Mouse (Mus musculus) neural tube, embryonic 14.5 days (tissue): Measurements from ENCODE around the gene Dennd1a. TPM values are rescaled to one million over a fixed set of nuclear protein-coding genes. Genes with fewer than 3 reads are reported as not detected.

Experiments
- ATAC-seq: fragments of 200-750 bp; cut with Nextera tagmentation; 2 replicates; pipeline ENCODE4 v1.8.0; 2017; ENCODE audit warnings: low read depth, mild to moderate bottlenecking, moderate TSS enrichment, moderate library complexity
- H3K27ac ChIP-seq: fragments of 300-500 bp; sonication (generic); 2 replicates; pipeline ENCODE4 v1.5.1; 2014; ENCODE audit warnings: low read depth, mild to moderate bottlenecking, control low read depth, low read length, moderate library complexity, mixed read lengths
- H3K27me3 ChIP-seq: fragments of 300-500 bp; sonication (generic); 2 replicates; pipeline ENCODE4 v1.6.1; 2014; ENCODE audit warnings: low read length; ENCODE audit not compliant: control insufficient read depth, insufficient read depth
- H3K36me3 ChIP-seq: fragments of 300-500 bp; sonication (generic); 2 replicates; pipeline ENCODE4 v1.6.1; 2014; ENCODE audit warnings: low read length, mixed read lengths; ENCODE audit not compliant: control insufficient read depth, insufficient read depth
- H3K4me1 ChIP-seq: fragments of 300-500 bp; sonication (generic); 2 replicates; pipeline ENCODE4 v1.6.1; 2014; ENCODE audit warnings: low read length; ENCODE audit not compliant: control insufficient read depth, insufficient read depth
- H3K4me2 ChIP-seq: fragments of 300-500 bp; sonication (generic); 2 replicates; pipeline ENCODE4 v1.6.1; 2014; ENCODE audit warnings: mild to moderate bottlenecking, low read depth, low read length, control low read depth
- H3K4me3 ChIP-seq: fragments of 300-500 bp; sonication (generic); 2 replicates; pipeline ENCODE4 v1.5.1; 2014; ENCODE audit warnings: low read depth, low read length, control low read depth, mixed read lengths
- H3K9ac ChIP-seq: fragments of 300-500 bp; sonication (generic); replicated peaks from 2 replicates; pipeline ENCODE4 v1.6.1; 2014; ENCODE audit warnings: low read depth, mild to moderate bottlenecking, control low read depth, low read length, mixed read lengths
- H3K9me3 ChIP-seq: fragments of 300-500 bp; sonication (generic); 2 replicates; pipeline ENCODE4 v1.6.1; 2016; ENCODE audit warnings: low read length; ENCODE audit not compliant: control insufficient read depth
- WGBS: fragments of 180-500 bp; shearing (Covaris S2); extraction: QIAGEN DNeasy Blood & Tissue Kit; methylation state at CpG from one replicate; pipeline ENCODE4 v1.1.7; 2014; 5-methylcytosine and 5-hydroxymethylcytosine counted together
- microRNA-seq: library from miRNA; unstranded; fragments of <30 nt; microRNA quantifications from one replicate; pipeline ENCODE4, GENCODE M21; 2016
- polyA plus RNA-seq: library from polyadenylated mRNA; unstranded; fragments of >200 nt; fragmentation: Nextera tagmentation; extraction: Ambion mirVana; gene quantifications from 2 replicates; pipeline ENCODE4 v1.2.1, GENCODE M21; 2014

Dennd1a gene
- polyA plus RNA-seq, 1 experiment from 2014 or later = 17.8 TPM

DNA sequence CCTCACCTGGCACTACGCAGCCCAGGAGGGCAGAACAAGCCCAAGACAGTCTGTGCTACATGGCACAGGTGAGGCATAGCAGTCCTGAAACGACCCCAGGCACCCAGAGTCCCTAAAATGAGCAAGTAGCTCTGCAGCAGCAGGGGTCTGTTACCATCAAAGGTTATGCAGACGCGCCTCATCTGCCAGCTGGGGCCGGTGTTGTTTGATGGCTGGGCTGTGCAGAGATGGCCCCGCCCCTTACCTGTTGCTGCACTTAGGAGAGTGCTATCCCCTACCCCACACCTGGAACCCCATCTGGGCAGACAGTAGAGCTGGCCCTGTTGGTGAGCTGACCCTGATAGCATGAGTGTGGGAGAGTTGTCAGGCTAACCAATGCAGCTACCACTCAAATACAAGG, 526.6 kb downstream of the Dennd1a start:
- H3K9ac ChIP-seq = no peak overlapping the region
- H3K36me3 ChIP-seq = no peaks in the 10 kb centered on the region
- H3K4me3 ChIP-seq = no peak overlapping the region
- no peak for ATAC-seq
- H3K4me1 ChIP-seq = peaks cover 10% of the 10 kb centered on the region; the same call in 1 of the 2 replicates
- no peaks in the 10 kb centered on the region for H3K9me3 ChIP-seq
- WGBS = 42% methylated on average over 6 of the region's 6 CpGs
- H3K4me2 ChIP-seq = no peak overlapping the region
- no peaks in the 10 kb centered on the region for H3K27me3 ChIP-seq
- H3K27ac ChIP-seq = no peak overlapping the region

DNA sequence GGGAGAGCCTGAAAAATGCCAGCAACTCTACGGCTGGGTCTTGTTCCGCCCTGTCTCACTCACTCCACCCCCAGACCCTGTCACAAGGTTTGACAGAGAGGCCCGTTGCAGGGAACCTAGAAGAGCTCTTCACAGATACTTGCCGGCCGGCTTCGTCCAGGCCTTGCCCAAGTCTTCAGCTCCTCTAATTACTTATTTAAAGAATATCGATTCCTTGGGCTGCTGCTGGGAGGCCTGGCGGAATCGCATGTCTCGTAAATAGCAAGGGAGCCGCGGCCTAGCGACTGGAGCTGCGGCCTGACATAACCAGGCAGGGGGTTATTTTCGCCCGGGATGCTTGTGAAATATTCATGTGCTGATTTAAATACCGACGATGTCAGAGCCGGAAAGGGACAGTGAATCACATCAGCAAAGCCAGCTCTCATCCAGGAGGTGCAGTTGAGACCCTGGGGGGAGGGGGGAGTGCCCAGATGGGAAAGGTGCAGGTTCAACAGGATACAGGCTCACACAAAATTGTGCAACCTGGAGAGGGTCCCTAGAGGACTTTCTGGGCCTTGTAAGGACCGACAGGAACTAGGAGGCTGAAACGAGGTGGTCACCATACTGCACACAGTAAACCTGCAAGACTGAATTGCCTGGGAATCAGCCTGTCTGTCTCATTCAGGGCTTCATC, 528.7 kb downstream of the Dennd1a start:
- 5% methylated on average over 21 of the region's 21 CpGs for WGBS
- Histone ChIP-seq H3K4me2 (no peak overlapping the region; the same call in 1 of the 2 replicates), H3K9me3 (no peaks in the 10 kb centered on the region), H3K27me3 (no peaks in the 10 kb centered on the region), H3K9ac (no peak overlapping the region), H3K36me3 (no peaks in the 10 kb centered on the region), H3K4me3 (no peak overlapping the region), H3K4me1 (peaks cover 7% of the 10 kb centered on the region; the same call in 1 of the 2 replicates), H3K27ac (no peak overlapping the region)
- peak; percentile 53; the same call in 1 of the 2 replicates for ATAC-seq

DNA sequence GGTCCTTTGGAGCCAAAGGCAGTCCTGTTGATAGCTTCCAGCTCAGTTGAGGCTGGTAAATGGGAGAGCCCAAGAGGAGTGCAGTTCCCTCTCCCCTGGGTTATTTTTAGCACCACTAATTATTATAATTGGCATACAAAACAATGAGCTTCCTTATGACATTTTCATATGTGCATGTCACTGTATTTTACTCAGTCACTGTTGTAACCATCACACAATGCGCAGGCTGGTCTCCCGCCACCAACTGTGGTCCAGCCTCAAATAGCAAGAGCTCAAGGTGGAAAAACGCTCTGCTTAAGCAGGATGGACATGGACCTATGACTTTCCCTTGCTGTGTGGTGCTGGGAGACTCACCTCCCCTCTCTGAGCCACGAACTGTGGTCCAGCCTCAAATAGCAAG, 529.4 kb downstream of the Dennd1a start:
- no peaks in the 10 kb centered on the region for H3K27me3 ChIP-seq
- ATAC-seq = 0 out of 2 replicates have a peak, but pooled peaks have one; percentile 10
- H3K4me2 ChIP-seq = peak overlapping the region; percentile 14; the same call in 1 of the 2 replicates
- 84% methylated on average over 4 of the region's 4 CpGs for WGBS
- H3K9ac ChIP-seq = no peak overlapping the region
- H3K27ac ChIP-seq = no peak overlapping the region
- no peaks in the 10 kb centered on the region for H3K9me3 ChIP-seq
- H3K4me1 ChIP-seq = peaks cover 7% of the 10 kb centered on the region; the same call in 1 of the 2 replicates
- no peak overlapping the region for H3K4me3 ChIP-seq
- no peaks in the 10 kb centered on the region for H3K36me3 ChIP-seq

DNA sequence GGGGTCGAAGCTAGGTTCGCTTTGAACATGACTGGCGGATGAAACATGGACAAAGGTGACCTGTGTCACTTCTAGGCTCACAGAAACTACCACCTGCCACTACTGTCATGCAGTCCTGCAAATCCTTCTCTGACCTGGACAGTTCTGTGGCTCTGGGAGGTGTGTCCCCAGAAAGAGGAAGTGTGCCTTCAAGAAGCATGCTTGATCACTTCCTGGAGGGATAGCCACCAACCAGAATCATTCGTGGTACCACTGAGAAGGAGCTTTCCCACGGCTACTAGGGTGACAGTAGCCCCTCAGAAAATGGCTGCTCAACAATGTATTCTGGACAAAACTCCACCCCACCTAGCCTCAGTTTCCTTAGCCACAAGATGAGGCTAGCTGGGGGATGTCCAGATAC, 530.2 kb downstream of the Dennd1a start:
- no peak overlapping the region for H3K9ac ChIP-seq
- H3K4me3 ChIP-seq = no peak overlapping the region
- no peaks in the 10 kb centered on the region for H3K9me3 ChIP-seq
- H3K4me2 ChIP-seq = no peak overlapping the region
- WGBS = 83% methylated on average over 5 of the region's 5 CpGs
- H3K27ac ChIP-seq = no peak overlapping the region
- no peak for ATAC-seq
- H3K36me3 ChIP-seq = no peaks in the 10 kb centered on the region
- H3K4me1 ChIP-seq = peaks cover 7% of the 10 kb centered on the region; the same call in 1 of the 2 replicates
- H3K27me3 ChIP-seq = no peaks in the 10 kb centered on the region

DNA sequence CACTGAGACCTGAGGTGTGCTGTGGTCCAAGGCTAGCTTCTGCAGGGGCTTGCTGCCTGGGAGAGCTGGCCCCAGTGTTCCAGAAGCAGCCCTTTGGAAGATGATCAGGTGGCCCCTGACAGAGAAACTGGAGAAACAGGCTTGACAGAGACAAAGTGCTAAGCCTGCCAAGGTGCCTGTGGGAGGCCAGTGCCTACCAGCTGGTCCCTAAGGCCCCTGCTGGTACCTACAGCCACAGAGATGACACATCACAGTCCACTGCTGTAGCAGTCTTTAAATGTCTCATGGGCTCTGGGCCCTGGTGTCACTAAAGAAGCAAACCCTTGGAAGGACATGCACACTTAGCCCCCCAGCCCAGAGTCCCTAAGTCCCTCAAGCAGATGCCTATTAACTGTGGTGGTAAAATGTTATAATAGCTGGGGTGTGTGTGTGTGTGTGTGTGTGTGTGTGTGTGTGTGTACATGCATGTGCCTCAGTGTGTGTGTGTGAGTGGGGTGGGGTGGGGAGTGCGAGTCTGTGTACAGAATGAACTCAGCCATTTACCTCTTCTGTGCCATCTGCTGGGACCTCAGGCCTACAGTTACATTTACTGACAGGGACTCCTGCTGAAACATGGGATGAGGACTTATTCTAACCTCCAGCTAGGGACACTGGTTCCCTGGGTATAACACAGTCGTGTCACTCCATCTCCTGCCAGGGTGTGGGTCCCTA, 530.8 kb downstream of the Dennd1a start:
- Histone ChIP-seq H3K9me3 (no peaks in the 10 kb centered on the region), H3K4me3 (no peak overlapping the region), H3K27me3 (no peaks in the 10 kb centered on the region), H3K9ac (no peak overlapping the region), H3K36me3 (no peaks in the 10 kb centered on the region), H3K27ac (no peak overlapping the region), H3K4me2 (no peak overlapping the region), H3K4me1 (peaks cover 7% of the 10 kb centered on the region; the same call in 1 of the 2 replicates)
- 79% methylated on average over 2 of the region's 2 CpGs for WGBS
- ATAC-seq = no peak

DNA sequence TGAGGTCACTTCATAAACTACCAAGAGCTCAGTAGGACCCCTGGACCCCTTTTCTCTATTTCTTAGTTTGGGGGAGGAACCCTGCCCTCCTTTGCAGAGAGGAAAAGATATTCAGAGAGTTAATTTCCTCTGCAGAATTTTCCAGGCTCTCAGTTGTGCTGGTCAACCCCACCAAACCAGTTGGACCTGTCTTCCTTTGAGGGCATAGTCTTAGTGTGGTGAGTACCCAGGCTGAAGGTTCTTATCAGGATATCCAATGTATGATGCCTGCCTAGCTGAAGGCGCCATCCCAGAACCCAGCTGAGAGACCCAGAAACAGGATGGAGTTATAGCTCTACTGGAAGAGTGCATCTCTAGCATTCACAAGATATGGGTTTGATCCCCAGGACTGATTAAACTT, 536.1 kb downstream of the Dennd1a start:
- H3K4me1 ChIP-seq = no peaks in the 10 kb centered on the region
- no peaks in the 10 kb centered on the region for H3K27me3 ChIP-seq
- no peak overlapping the region for H3K4me2 ChIP-seq
- 100% methylated on average over 1 of the region's 1 CpGs for WGBS
- no peaks in the 10 kb centered on the region for H3K36me3 ChIP-seq
- H3K4me3 ChIP-seq = no peak overlapping the region
- no peak for ATAC-seq
- H3K9ac ChIP-seq = no peak overlapping the region
- no peak overlapping the region for H3K27ac ChIP-seq
- H3K9me3 ChIP-seq = no peaks in the 10 kb centered on the region

DNA sequence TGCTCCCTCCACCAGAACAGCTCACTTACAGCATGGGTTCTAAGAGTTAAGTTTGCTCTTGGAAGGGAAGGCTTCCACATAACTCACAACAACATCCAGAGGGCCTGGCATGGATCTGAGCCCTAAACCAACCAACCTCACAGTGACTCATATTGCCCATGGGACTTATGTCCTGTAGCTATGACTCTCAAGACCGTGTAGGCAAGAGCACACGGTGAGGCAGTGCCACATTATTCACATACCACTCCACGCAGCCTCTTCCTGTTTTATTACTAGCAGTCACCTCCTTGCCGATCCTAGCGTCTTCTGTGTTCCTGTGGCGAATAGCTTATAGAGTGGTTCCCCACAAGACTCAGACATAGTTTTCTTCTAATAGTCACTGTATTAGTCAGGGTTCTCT, 537.9 kb downstream of the Dennd1a start:
- no peaks in the 10 kb centered on the region for H3K4me1 ChIP-seq
- no peak overlapping the region for H3K4me2 ChIP-seq
- H3K36me3 ChIP-seq = no peaks in the 10 kb centered on the region
- H3K27me3 ChIP-seq = no peaks in the 10 kb centered on the region
- WGBS = 69% methylated on average over 6 of the region's 6 CpGs
- H3K9me3 ChIP-seq = no peaks in the 10 kb centered on the region
- no peak for ATAC-seq
- H3K9ac ChIP-seq = no peak overlapping the region
- no peak overlapping the region for H3K27ac ChIP-seq
- H3K4me3 ChIP-seq = no peak overlapping the region

Small RNA genes within 50 kb of the gene (microRNA-seq; reads per million reads assigned to microRNA genes)
- gene Gm44455 = not detected

Other genes starting within 250 kb of the Dennd1a start
- 0.84 and 1.2 TPM in 2 replicates for gene Lhx2, start 51.9 kb upstream of the Dennd1a start, polyA plus RNA-seq
- gene Nek6, start 224.3 kb upstream of the Dennd1a start, polyA plus RNA-seq = 46.4 and 54.4 TPM in 2 replicates